Mouse (Mus musculus): ENCODE data around the gene Olfm2.

DNA sequence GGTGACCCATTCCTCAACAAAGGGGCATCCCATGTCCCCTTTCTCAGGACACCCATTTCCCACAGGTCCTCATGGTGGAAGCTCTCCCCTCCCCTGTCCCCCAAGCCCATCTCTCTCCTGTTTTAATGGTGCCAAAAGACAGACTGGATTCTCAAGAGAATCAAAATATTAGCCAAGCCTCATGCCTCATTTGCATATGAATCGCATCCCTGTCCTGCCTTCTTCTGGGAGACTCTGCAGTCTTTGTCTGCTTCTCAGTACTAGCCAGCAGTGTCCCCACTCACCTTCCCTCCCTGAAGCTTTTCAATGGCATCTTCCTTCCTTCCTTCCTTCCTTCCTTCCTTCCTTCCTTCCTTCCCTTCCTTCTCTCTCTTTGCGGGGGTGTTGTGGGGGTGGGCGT lies 1.5 kb upstream of the Olfm2 start:
- TF ChIP-seq POLR2A (IDR thresholded peaks at IDR 0.05; ENCODE audit: insufficient read depth, low read length) (no peak), CTCF (IDR thresholded peaks at IDR 0.05; ENCODE audit: low read depth, low read length) (no peak)
